8 mouse cellular contexts compared by ENCODE assay signal in genomic region chr17:7927582-7928535, GRCm38 (mm10). TPM values are rescaled to one million over a fixed set of nuclear protein-coding genes. Genes with fewer than 3 reads are reported as not detected.
DNase-seq lines count a peak whose midpoint lies in the region; TF ChIP-seq lines count a peak whose summit lies in the region.
"Had no signal": no experiment of that assay in that cellular context is flagged by ENCODE, and none has a peak within 500 bp of the region (broad histone marks: within the 10 kb centered on the region; RNA-seq: fewer than 3 reads in every experiment).

No protein-coding gene starts in this region.

- no peak overlapping the region for H3K27ac ChIP-seq in ES-Bruce4 (ENCODE audit: insufficient read depth, low read length)
- H3K27ac ChIP-seq in small intestine, adult 2 months (ENCODE audit: insufficient read depth, low read depth, low read length), result 0 out of 2 replicates have a peak overlapping the region, but pooled peaks have one; percentile 42
- H3K27ac ChIP-seq: hindbrain, embryonic 15.5 days had no signal

- no peak for TF ChIP-seq POLR2A in ES-Bruce4 (IDR thresholded peaks at IDR 0.05; ENCODE audit: insufficient read depth, low read length)
- TF ChIP-seq POLR2A in small intestine, adult 2 months (IDR thresholded peaks at IDR 0.05; ENCODE audit: low read depth, low read length), result no peak

- no peaks in the 10 kb centered on the region for H3K27me3 ChIP-seq in ES-Bruce4 (ENCODE audit: control insufficient read depth, insufficient read depth, low read length, poor library complexity, severe bottlenecking)
- no peaks in the 10 kb centered on the region for H3K27me3 ChIP-seq in small intestine, adult 2 months (ENCODE audit: control insufficient read depth, insufficient read depth, low read length)
- H3K27me3 ChIP-seq: hindbrain, embryonic 15.5 days had no signal

- H3K4me1 ChIP-seq in ES-Bruce4 (ENCODE audit: control insufficient read depth, insufficient read depth, low read length), result no peaks in the 10 kb centered on the region
- peaks cover 2% of the 10 kb centered on the region; the same call in 1 of the 2 replicates for H3K4me1 ChIP-seq in small intestine, adult 2 months (ENCODE audit: control insufficient read depth, insufficient read depth, insufficient read length, low read length)

- no peaks in the 10 kb centered on the region for H3K9me3 ChIP-seq in ES-Bruce4 (replicated peaks; ENCODE audit: control insufficient read depth, insufficient read depth, low read length, poor library complexity, severe bottlenecking)
- H3K9me3 ChIP-seq: hindbrain, embryonic 15.5 days had no signal

- DNase-seq in B cell, adult 2 months, result peak; percentile 93
- DNase-seq in c-Kit-positive CD71-positive TER-119-negative erythroid progenitor cells, embryonic 14.5 days (ENCODE audit: low read depth), result peak; percentile 43
- peak; percentile 26 to 33 for DNase-seq in gastrocnemius, adult 8-10 months (ENCODE audit: low spot score in 2 of 2)
- DNase-seq in layer of hippocampus, adult 9-10 months (ENCODE audit: low spot score), result peak; percentile 75
- peak; percentile 88 for DNase-seq in lung, postnatal 25 days (ENCODE audit: low spot score)

- no peak overlapping the region for H3K4me3 ChIP-seq in ES-Bruce4 (ENCODE audit: low read depth, low read length)
- peak overlapping the region; percentile 36 for H3K4me3 ChIP-seq in small intestine, adult 2 months (ENCODE audit: low read depth, low read length)
- H3K4me3 ChIP-seq: hindbrain, embryonic 15.5 days had no signal

- 58% methylated on average over 24 of the region's 24 CpGs for WGBS in small intestine, adult 2 months

- H3K36me3 ChIP-seq in ES-Bruce4 (ENCODE audit: control insufficient read depth, insufficient read depth, low read length, poor library complexity, severe bottlenecking), result no peaks in the 10 kb centered on the region
- H3K36me3 ChIP-seq in small intestine, adult 2 months (ENCODE audit: control insufficient read depth, insufficient read depth, low read length), result no peaks in the 10 kb centered on the region; the same call in 1 of the 2 replicates
- H3K36me3 ChIP-seq: hindbrain, embryonic 15.5 days had no signal

- TF ChIP-seq CTCF in ES-Bruce4 (IDR thresholded peaks at IDR 0.05; ENCODE audit: low read depth, low read length), result peak; percentile 89
- peak; percentile 89; the same call in 1 of the 2 replicates for TF ChIP-seq CTCF in small intestine, adult 2 months (IDR thresholded peaks at IDR 0.05; ENCODE audit: extremely low read depth, insufficient read length, insufficient replicate concordance, low read depth, low read length)

- H3K9ac ChIP-seq in ES-Bruce4 (ENCODE audit: low read depth, poor library complexity, severe bottlenecking), result no peak overlapping the region
- H3K9ac ChIP-seq: hindbrain, embryonic 15.5 days had no signal

- no peak for TF ChIP-seq EP300 in ES-Bruce4 (IDR thresholded peaks at IDR 0.05; ENCODE audit: insufficient read depth, low read depth, low read length)

RNA-seq across cellular contexts. Expression of gene Tagap, which starts 2.1 kb away (rescaled TPM):
- not detected in 2 replicates for polyA plus RNA-seq in ES-Bruce4 (2011; ENCODE audit: insufficient read depth, insufficient read length, low read depth, missing spikeins)
- total RNA-seq in gastrocnemius, adult 8-10 months (2022), result 1 to 10 TPM; 1.9 to 2.4 (median 2.1) TPM
- polyA plus RNA-seq in small intestine, adult 2 months (2012; rRNA removed), result 0.85 and 1.4 TPM in 2 replicates

RNA-seq across cellular contexts. Expression of gene Rsph3a, which starts 17.6 kb away (rescaled TPM):
- 3.9 and 23.3 TPM in 2 replicates for polyA plus RNA-seq in ES-Bruce4 (2011; ENCODE audit: insufficient read depth, insufficient read length, low read depth, missing spikeins)
- total RNA-seq in gastrocnemius, adult 8-10 months (2022), result 10 to 100 TPM; 21.7 to 25.6 (median 23.4) TPM
- polyA plus RNA-seq in small intestine, adult 2 months (2012; rRNA removed), result 37.1 and 66.3 TPM in 2 replicates

Comparison
In these comparisons a context has a peak if more than half of its experiments do, and no peak if none do; other contexts are left out.
1. DNase-seq: peak in every context shown above with its lines; median percentile 93 in B cell, adult 2 months; 88 in lung, postnatal 25 days; 75 in layer of hippocampus, adult 9-10 months; 43 in c-Kit-positive CD71-positive TER-119-negative erythroid progenitor cells, embryonic 14.5 days; 30 in gastrocnemius, adult 8-10 months.